Mouse (Mus musculus) duodenum, adult 2 months (tissue): ENCODE measurements around the gene Isl2. TPM values are rescaled to one million over a fixed set of nuclear protein-coding genes. Genes with fewer than 3 reads are reported as not detected.

Experiments
- polyA plus RNA-seq: library from polyadenylated mRNA; depleted of rRNA; stranded (reverse); fragments of >200 nt; gene quantifications from 2 replicates; pipeline ENCODE4 v1.2.3, GENCODE M21; 2012; ENCODE audit warnings: low replicate concordance; rRNA removed

Gene Isl2
- polyA plus RNA-seq = 0.79 and 4.1 TPM in 2 replicates

DNA sequence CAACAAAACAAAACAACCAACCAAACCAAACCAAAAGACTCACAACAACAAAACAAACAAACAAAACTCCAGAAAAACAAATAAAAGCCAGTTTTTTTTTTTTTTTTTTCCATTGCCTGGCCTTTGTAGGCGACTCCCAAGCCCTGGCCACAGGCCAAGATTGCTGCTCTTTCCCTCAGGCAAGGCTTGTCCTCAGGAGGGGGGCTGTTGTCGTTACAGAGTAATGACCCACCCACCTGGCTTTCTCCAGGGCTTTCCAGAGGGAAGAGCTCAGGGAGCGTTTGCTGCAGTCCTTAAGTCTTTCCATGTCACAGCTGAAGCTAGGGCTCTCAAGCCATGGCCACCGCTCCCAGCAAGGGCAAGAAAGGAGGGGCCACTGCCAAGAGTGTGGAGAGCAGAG, at the start of gene Isl2:
Gene Isl2 (plus strand): TSS at position 296 of the 400 bp plus-strand sequence.

DNA sequence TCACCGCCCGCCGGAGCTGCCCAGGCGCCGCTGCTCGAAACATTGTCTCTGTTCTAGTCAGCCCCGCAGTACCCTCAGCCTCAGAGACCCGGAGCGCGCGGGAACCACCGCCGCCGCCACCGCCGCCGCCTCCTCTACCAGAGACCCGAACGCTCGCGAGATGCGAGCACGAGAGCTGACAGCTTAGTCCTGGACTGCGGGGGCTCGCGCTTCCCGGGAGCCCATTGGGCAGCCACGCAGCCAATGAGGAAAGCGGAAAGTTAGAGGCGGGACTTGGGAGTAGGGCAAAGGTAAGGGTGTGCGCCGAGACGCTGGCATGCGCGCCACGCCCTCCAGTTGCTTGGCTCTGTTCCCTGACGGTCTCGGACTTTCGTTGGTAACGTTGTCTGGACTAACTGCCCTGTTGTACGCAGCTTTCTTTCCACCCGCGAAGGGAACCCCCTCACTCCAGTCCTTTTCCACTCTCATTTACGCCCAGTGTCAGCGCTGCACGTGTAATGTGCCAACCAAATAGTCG, 26.4 kb upstream of the Isl2 start, which contains the start of gene Etfa:
Gene Etfa (minus strand): TSS at position 217 of the 517 bp plus-strand sequence.

Other genes with a start within 250 kb of the Isl2 start
- gene Nrg4, start 211.8 kb upstream of the Isl2 start, polyA plus RNA-seq = 2.4 and 3.8 TPM in 2 replicates
- gene Tmem266, start 211.8 kb upstream of the Isl2 start, polyA plus RNA-seq = 0.69 and 5.8 TPM in 2 replicates
- 38.6 and 46.0 TPM in 2 replicates for gene Etfa, start 26.4 kb upstream of the Isl2 start, polyA plus RNA-seq